ENCODE assay signal across 10 mouse cellular contexts in the genomic region with DNA sequence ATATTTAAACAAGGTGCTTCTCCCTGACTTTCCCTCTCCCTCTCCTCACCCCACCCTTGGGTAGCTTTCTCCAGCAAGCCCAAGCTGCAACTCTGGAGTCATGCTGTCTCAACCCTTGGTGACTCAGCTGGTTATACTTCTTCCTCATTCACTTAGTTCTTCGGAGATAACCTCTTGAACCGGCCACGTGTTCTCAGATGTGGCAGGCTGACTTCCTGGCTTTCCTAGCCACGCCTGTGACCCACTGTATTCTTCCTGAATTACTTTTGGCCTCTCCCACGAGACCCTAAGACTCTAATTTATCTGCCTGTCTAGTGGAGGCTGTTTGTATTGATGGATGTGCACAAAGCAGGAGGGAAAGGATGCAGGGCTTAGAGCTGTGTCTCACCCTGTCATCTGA. TPM values are rescaled to one million over a fixed set of nuclear protein-coding genes. Genes with fewer than 3 reads are reported as not detected.
DNase-seq lines count a peak whose midpoint lies in the region; ATAC-seq and TF ChIP-seq lines count a peak whose summit lies in the region.
"Had no signal": no experiment of that assay in that cellular context is flagged by ENCODE, and none has a peak within 500 bp of the region (broad histone marks: within the 10 kb centered on the region; RNA-seq: fewer than 3 reads in every experiment).

No protein-coding gene starts in this region.

- no peak for TF ChIP-seq CTCF in G1E (IDR thresholded peaks at IDR 0.05; ENCODE audit: low read depth, low read length)
- TF ChIP-seq CTCF in intestine, postnatal 0 days (IDR thresholded peaks at IDR 0.05; ENCODE audit: low read depth): no peak

- no peak overlapping the region for H3K4me3 ChIP-seq in forebrain, embryonic 10.5 days
- no peak overlapping the region for H3K4me3 ChIP-seq in forebrain, embryonic 11.5 days (ENCODE audit: low read depth, low read length)
- H3K4me3 ChIP-seq in G1E (ENCODE audit: low read depth, low read length): no peak overlapping the region
- no peak overlapping the region for H3K4me3 ChIP-seq in intestine, postnatal 0 days (ENCODE audit: low read depth, low read length)
- H3K4me3 ChIP-seq: heart, embryonic 15.5 days; neural tube, embryonic 12.5 days had no signal

- 59% methylated on average over 5 of the region's 5 CpGs for WGBS in forebrain, embryonic 10.5 days
- WGBS in forebrain, embryonic 11.5 days: 62% methylated on average over 5 of the region's 5 CpGs
- WGBS in intestine, postnatal 0 days: 9% methylated on average over 5 of the region's 5 CpGs

- no peaks in the 10 kb centered on the region for H3K9me3 ChIP-seq in forebrain, embryonic 10.5 days
- no peaks in the 10 kb centered on the region; the same call in 1 of the 2 replicates for H3K9me3 ChIP-seq in forebrain, embryonic 11.5 days (ENCODE audit: control insufficient read depth, low read length)
- H3K9me3 ChIP-seq in G1E (replicated peaks): no peaks in the 10 kb centered on the region
- H3K9me3 ChIP-seq in intestine, postnatal 0 days (ENCODE audit: control insufficient read depth): no peaks in the 10 kb centered on the region
- H3K9me3 ChIP-seq: heart, embryonic 15.5 days; neural tube, embryonic 12.5 days had no signal

- no peaks in the 10 kb centered on the region for H3K36me3 ChIP-seq in forebrain, embryonic 10.5 days (replicated peaks)
- no peaks in the 10 kb centered on the region for H3K36me3 ChIP-seq in forebrain, embryonic 11.5 days (ENCODE audit: control insufficient read depth, insufficient read depth, low read length)
- H3K36me3 ChIP-seq in G1E (replicated peaks): no peaks in the 10 kb centered on the region
- no peaks in the 10 kb centered on the region for H3K36me3 ChIP-seq in intestine, postnatal 0 days (ENCODE audit: control insufficient read depth, insufficient read depth)
- H3K36me3 ChIP-seq: heart, embryonic 15.5 days; neural tube, embryonic 12.5 days had no signal

- peaks cover 10% of the 10 kb centered on the region; the same call in 1 of the 2 replicates for H3K4me1 ChIP-seq in forebrain, embryonic 10.5 days
- H3K4me1 ChIP-seq in forebrain, embryonic 11.5 days (replicated peaks; ENCODE audit: control insufficient read depth, insufficient read depth, low read length): no peaks in the 10 kb centered on the region
- H3K4me1 ChIP-seq in G1E (ENCODE audit: insufficient read depth, low read depth, low read length): peaks cover 6% of the 10 kb centered on the region; the same call in 1 of the 2 replicates
- H3K4me1 ChIP-seq in intestine, postnatal 0 days (replicated peaks; ENCODE audit: control insufficient read depth, insufficient read depth, low read length): 0 out of 2 replicates have a peak, but pooled peaks cover 7% of the 10 kb centered on the region
- H3K4me1 ChIP-seq: heart, embryonic 15.5 days had no signal

- 0 out of 2 replicates have a peak overlapping the region, but pooled peaks have one; percentile 60 for H3K27ac ChIP-seq in forebrain, embryonic 10.5 days
- H3K27ac ChIP-seq in forebrain, embryonic 11.5 days (ENCODE audit: low read depth, low read length): no peak overlapping the region
- no peak overlapping the region for H3K27ac ChIP-seq in intestine, postnatal 0 days (ENCODE audit: low read depth, low read length)
- H3K27ac ChIP-seq: heart, embryonic 15.5 days; neural tube, embryonic 12.5 days had no signal

- no peak for DNase-seq in forebrain, embryonic 10.5 days (ENCODE audit: extremely low spot score, low spot score)
- no peak for DNase-seq in forebrain, embryonic 11.5 days (ENCODE audit: low spot score)
- DNase-seq in G1E (ENCODE audit: low spot score): peak; percentile 5
- no peak for DNase-seq in gastrocnemius, adult 18-20 months (ENCODE audit: low spot score)
- DNase-seq in ovary, postnatal 36 days (ENCODE audit: low spot score): no peak
- no peak for DNase-seq in frontal cortex, adult 2 months (ENCODE audit: extremely low spot score in 1 of 2, low spot score in 1 of 2)

- H3K27me3 ChIP-seq in forebrain, embryonic 10.5 days (ENCODE audit: poor library complexity, severe bottlenecking): peaks cover 9% of the 10 kb centered on the region; the same call in 1 of the 2 replicates
- no peaks in the 10 kb centered on the region for H3K27me3 ChIP-seq in forebrain, embryonic 11.5 days (ENCODE audit: control insufficient read depth, insufficient read depth, low read length)
- peaks cover 30% of the 10 kb centered on the region for H3K27me3 ChIP-seq in G1E (ENCODE audit: insufficient read depth, low read length)
- peaks cover 7% of the 10 kb centered on the region; the same call in 1 of the 2 replicates for H3K27me3 ChIP-seq in intestine, postnatal 0 days (replicated peaks; ENCODE audit: control insufficient read depth, insufficient read depth, low read length)
- H3K27me3 ChIP-seq: neural tube, embryonic 12.5 days had no signal

- no peak overlapping the region for H3K9ac ChIP-seq in forebrain, embryonic 11.5 days (ENCODE audit: low read length)
- no peak overlapping the region for H3K9ac ChIP-seq in intestine, postnatal 0 days (ENCODE audit: low read depth, low read length)
- H3K9ac ChIP-seq: heart, embryonic 15.5 days; neural tube, embryonic 12.5 days had no signal

- no peak for ATAC-seq in forebrain, embryonic 11.5 days (replicated peaks; ENCODE audit: low FRiP score)
- ATAC-seq in G1E (ENCODE audit: extremely low read depth, insufficient number of reproducible peaks, low FRiP score, poor library complexity, severe bottlenecking): peak; percentile 75
- peak; percentile 86 for ATAC-seq in intestine, postnatal 0 days
- peak; percentile 49 for ATAC-seq in monocyte, adult 5-6 weeks (replicated peaks; ENCODE audit: insufficient number of reproducible peaks, low FRiP score, low TSS enrichment, poor library complexity, severe bottlenecking)

- no peak overlapping the region for H3K4me2 ChIP-seq in forebrain, embryonic 11.5 days (ENCODE audit: low read depth, low read length, severe bottlenecking)
- H3K4me2 ChIP-seq in intestine, postnatal 0 days (replicated peaks; ENCODE audit: low read depth): no peak overlapping the region
- H3K4me2 ChIP-seq: heart, embryonic 15.5 days; neural tube, embryonic 12.5 days had no signal

RNA-seq across cellular contexts. Expression of a gene that starts 22.0 kb away (rescaled TPM):
- polyA plus RNA-seq in forebrain, embryonic 10.5 days (2016; fragmentation: Nextera tagmentation; extraction: Ambion mirVana): 0.12 and 0.22 TPM in 2 replicates
- polyA plus RNA-seq in forebrain, embryonic 11.5 days (2014; fragmentation: Nextera tagmentation; extraction: Ambion mirVana): 0.49 and 0.57 TPM in 2 replicates
- not detected in 2 replicates for total RNA-seq in G1E (2014; fragmentation: Nextera tagmentation)
- total RNA-seq in G1E (2017): 0.17 and 0.27 TPM in 2 replicates
- polyA plus RNA-seq in G1E (2012): not detected in 2 replicates
- 3.2 and 3.9 TPM in 2 replicates for polyA plus RNA-seq in intestine, postnatal 0 days (2015; fragmentation: Nextera tagmentation; extraction: Ambion mirVana)
- total RNA-seq in monocyte, adult 5-6 weeks (2017): 0.39 to 1.8 TPM (median 0.64 TPM) in 3 replicates
- under 1 TPM; 0.25 to 0.62 TPM for total RNA-seq in gastrocnemius, adult 18-20 months (2021)
- 1.9 and 2.5 TPM in 2 replicates for polyA plus RNA-seq in frontal cortex, adult 2 months (2012; rRNA removed)

RNA-seq across cellular contexts. Expression of a gene that starts 43.0 kb away (rescaled TPM):
- 10.3 and 11.4 TPM in 2 replicates for polyA plus RNA-seq in forebrain, embryonic 10.5 days (2016; fragmentation: Nextera tagmentation; extraction: Ambion mirVana)
- polyA plus RNA-seq in forebrain, embryonic 11.5 days (2014; fragmentation: Nextera tagmentation; extraction: Ambion mirVana): 24.1 and 25.8 TPM in 2 replicates
- total RNA-seq in G1E (2014; fragmentation: Nextera tagmentation) (34.4 and 46.0 TPM in 2 replicates), G1E (2017) (46.4 and 48.4 TPM in 2 replicates)
- 75.8 and 90.9 TPM in 2 replicates for polyA plus RNA-seq in G1E (2012)
- 18.0 and 19.6 TPM in 2 replicates for polyA plus RNA-seq in intestine, postnatal 0 days (2015; fragmentation: Nextera tagmentation; extraction: Ambion mirVana)
- 51.5 to 78.7 TPM (median 72.6 TPM) in 3 replicates for total RNA-seq in monocyte, adult 5-6 weeks (2017)
- total RNA-seq in gastrocnemius, adult 18-20 months (2021): 100 to 1,000 TPM; 245 to 246 TPM
- polyA plus RNA-seq in frontal cortex, adult 2 months (2012; rRNA removed): 138 and 164 TPM in 2 replicates

RNA-seq across cellular contexts. Expression of a gene that starts 49.0 kb away (rescaled TPM):
- polyA plus RNA-seq in forebrain, embryonic 10.5 days (2016; fragmentation: Nextera tagmentation; extraction: Ambion mirVana): 113 and 129 TPM in 2 replicates
- 132 and 136 TPM in 2 replicates for polyA plus RNA-seq in forebrain, embryonic 11.5 days (2014; fragmentation: Nextera tagmentation; extraction: Ambion mirVana)
- total RNA-seq in G1E (2014; fragmentation: Nextera tagmentation) (238 and 283 TPM in 2 replicates), G1E (2017) (170 and 260 TPM in 2 replicates)
- polyA plus RNA-seq in G1E (2012): 26.4 and 38.7 TPM in 2 replicates
- polyA plus RNA-seq in intestine, postnatal 0 days (2015; fragmentation: Nextera tagmentation; extraction: Ambion mirVana): 52.4 and 60.1 TPM in 2 replicates
- total RNA-seq in monocyte, adult 5-6 weeks (2017): 180 to 368 TPM (median 210 TPM) in 3 replicates
- 10 to 100 TPM; 30.3 to 44.2 TPM for total RNA-seq in gastrocnemius, adult 18-20 months (2021)
- polyA plus RNA-seq in frontal cortex, adult 2 months (2012; rRNA removed): 181 and 209 TPM in 2 replicates
